8 mouse cellular contexts compared by ENCODE assay signal in the genomic region with DNA sequence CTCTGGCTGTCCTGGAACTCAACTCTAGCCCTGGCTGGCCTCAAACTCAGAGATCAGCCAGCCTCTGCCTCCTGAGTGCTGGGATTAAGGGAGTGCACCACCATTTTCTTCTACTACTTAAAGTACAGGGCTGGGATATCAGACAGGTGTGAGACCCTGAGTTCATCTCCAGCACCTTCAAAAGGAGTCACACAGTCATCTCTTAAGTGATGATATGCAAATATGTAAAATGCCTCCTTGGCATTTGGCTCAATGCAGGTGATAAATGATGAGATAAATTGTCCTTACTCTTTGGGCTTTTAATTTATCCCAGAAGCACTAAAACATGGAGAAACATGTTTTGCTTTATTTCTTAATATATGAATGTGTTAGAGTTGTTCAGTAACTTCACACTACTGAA. TPM values are rescaled to one million over a fixed set of nuclear protein-coding genes. Genes with fewer than 3 reads are reported as not detected.
DNase-seq lines count a peak whose midpoint lies in the region; ATAC-seq and TF ChIP-seq lines count a peak whose summit lies in the region.

No protein-coding gene starts in this region.

- no peaks in the 10 kb centered on the region for H3K36me3 ChIP-seq in heart, embryonic 11.5 days (ENCODE audit: control insufficient read depth, insufficient read depth, low read length)
- peaks cover 40% of the 10 kb centered on the region for H3K36me3 ChIP-seq in E14TG2a.4 (ENCODE audit: insufficient read depth, low read length)
- H3K36me3 ChIP-seq in hindbrain, embryonic 13.5 days, result no peaks in the 10 kb centered on the region
- peaks cover 17% of the 10 kb centered on the region for H3K36me3 ChIP-seq in midbrain, embryonic 10.5 days

- intact Hi-C loops in heart, postnatal 14 days (cut with DNase I), result no loop called here

- H3K27me3 ChIP-seq in heart, embryonic 11.5 days (ENCODE audit: control insufficient read depth, insufficient read depth, low read length), result no peaks in the 10 kb centered on the region
- no peaks in the 10 kb centered on the region for H3K27me3 ChIP-seq in E14TG2a.4 (ENCODE audit: insufficient read depth, low read length)
- no peaks in the 10 kb centered on the region for H3K27me3 ChIP-seq in hindbrain, embryonic 13.5 days
- H3K27me3 ChIP-seq in midbrain, embryonic 10.5 days (ENCODE audit: low read depth, poor library complexity, severe bottlenecking), result no peaks in the 10 kb centered on the region

- DNase-seq in heart, postnatal 14 days, result no peak
- no peak for DNase-seq in midbrain, embryonic 10.5 days (ENCODE audit: low spot score)
- DNase-seq in cerebellum, adult 11 months, result no peak
- DNase-seq in thymus, postnatal 25 days, result no peak

- H3K9ac ChIP-seq in heart, embryonic 11.5 days (ENCODE audit: low read depth, low read length), result no peak overlapping the region
- H3K9ac ChIP-seq in hindbrain, embryonic 13.5 days, result no peak overlapping the region

- no peaks in the 10 kb centered on the region for H3K9me3 ChIP-seq in heart, embryonic 11.5 days (replicated peaks; ENCODE audit: control insufficient read depth, low read length)
- H3K9me3 ChIP-seq in E14TG2a.4 (ENCODE audit: low read length), result no peaks in the 10 kb centered on the region
- no peaks in the 10 kb centered on the region for H3K9me3 ChIP-seq in hindbrain, embryonic 13.5 days
- no peaks in the 10 kb centered on the region for H3K9me3 ChIP-seq in midbrain, embryonic 10.5 days (replicated peaks)

- TF ChIP-seq CTCF in E14TG2a.4 (conservative IDR thresholded peaks at IDR 0.05; ENCODE audit: low read length), result no peak

- no peak for ATAC-seq in heart, embryonic 11.5 days (replicated peaks; ENCODE audit: insufficient number of reproducible peaks, low FRiP score, low TSS enrichment)
- ATAC-seq in hindbrain, embryonic 13.5 days (ENCODE audit: low FRiP score), result no peak
- no peak for ATAC-seq in CD4-positive, CD25-positive, alpha-beta regulatory T cell, adult 4 months

- H3K4me3 ChIP-seq in heart, embryonic 11.5 days (ENCODE audit: low read depth, low read length), result no peak overlapping the region
- H3K4me3 ChIP-seq in E14TG2a.4 (replicated peaks; ENCODE audit: low read length), result peak overlapping the region; percentile 98; the same call in 1 of the 2 replicates
- H3K4me3 ChIP-seq in hindbrain, embryonic 13.5 days, result peak overlapping the region; percentile 15; the same call in 1 of the 2 replicates
- peak overlapping the region; percentile 96 for H3K4me3 ChIP-seq in midbrain, embryonic 10.5 days

- H3K4me1 ChIP-seq in heart, embryonic 11.5 days (ENCODE audit: control insufficient read depth, insufficient read depth, low read length), result peaks cover 15% of the 10 kb centered on the region
- peaks cover 72% of the 10 kb centered on the region for H3K4me1 ChIP-seq in E14TG2a.4 (replicated peaks; ENCODE audit: low read depth, low read length)
- peaks cover 39% of the 10 kb centered on the region for H3K4me1 ChIP-seq in hindbrain, embryonic 13.5 days (replicated peaks)
- H3K4me1 ChIP-seq in midbrain, embryonic 10.5 days, result peaks cover 43% of the 10 kb centered on the region

- peak overlapping the region; percentile 86 for H3K4me2 ChIP-seq in heart, embryonic 11.5 days
- H3K4me2 ChIP-seq in hindbrain, embryonic 13.5 days, result peak overlapping the region; percentile 81

- H3K27ac ChIP-seq in heart, embryonic 11.5 days (ENCODE audit: low read depth, low read length), result no peak overlapping the region
- no peak overlapping the region for H3K27ac ChIP-seq in hindbrain, embryonic 13.5 days
- H3K27ac ChIP-seq in midbrain, embryonic 10.5 days (replicated peaks), result no peak overlapping the region

RNA-seq across cellular contexts. Expression of a gene that starts 2.0 kb away (rescaled TPM):
- polyA plus RNA-seq in heart, embryonic 11.5 days (2014; fragmentation: Nextera tagmentation; extraction: Ambion mirVana), result 49.6 and 71.3 TPM in 2 replicates
- 100 to 1,000 TPM; 104 to 113 TPM for total RNA-seq in heart, postnatal 14 days (2021)
- polyA plus RNA-seq in hindbrain, embryonic 13.5 days (2015; fragmentation: Nextera tagmentation; extraction: Ambion mirVana), result 86.2 and 92.6 TPM in 2 replicates
- 82.0 and 91.4 TPM in 2 replicates for polyA plus RNA-seq in midbrain, embryonic 10.5 days (2016; fragmentation: Nextera tagmentation; extraction: Ambion mirVana)
- 10 to 100 TPM; 13.0 to 18.1 TPM for polyA plus RNA-seq in CD4-positive, CD25-positive, alpha-beta regulatory T cell, adult 4 months (2017; shearing (Covaris generic))
